Mouse (Mus musculus) stomach, embryonic 16.5 days (tissue): ENCODE results near the gene Hpf1. TPM values are rescaled to one million over a fixed set of nuclear protein-coding genes. Genes with fewer than 3 reads are reported as not detected.

ENCODE experiments used
- ATAC-seq: fragments of 200-750 bp; cut with Nextera tagmentation; 2 replicates; pipeline ENCODE4 v1.8.0; 2017; ENCODE audit warnings: moderate number of reproducible peaks, moderate TSS enrichment; ENCODE audit not compliant: insufficient read depth, low FRiP score
- H3K27ac ChIP-seq: fragments of 300-500 bp; sonication (generic); 2 replicates; pipeline ENCODE4 v1.5.1; 2014; ENCODE audit warnings: low read length
- H3K27me3 ChIP-seq: fragments of 300-500 bp; sonication (generic); 2 replicates; pipeline ENCODE4 v1.6.1; 2014; ENCODE audit warnings: low read length, control low read depth, mixed read lengths; ENCODE audit not compliant: control insufficient read depth, insufficient read depth
- H3K36me3 ChIP-seq: fragments of 300-500 bp; sonication (generic); 2 replicates; pipeline ENCODE4 v1.6.1; 2014; ENCODE audit warnings: low read length; ENCODE audit not compliant: control insufficient read depth, insufficient read depth
- H3K4me1 ChIP-seq: fragments of 300-500 bp; sonication (generic); 2 replicates; pipeline ENCODE4 v1.6.1; 2014; ENCODE audit warnings: low read length, control low read depth, mixed read lengths; ENCODE audit not compliant: control insufficient read depth, insufficient read depth
- H3K4me2 ChIP-seq: fragments of 300-500 bp; sonication (generic); 2 replicates; pipeline ENCODE4 v1.6.1; 2014; ENCODE audit warnings: low read depth, low read length, mixed read lengths
- H3K4me3 ChIP-seq: fragments of 300-500 bp; sonication (generic); replicated peaks from 2 replicates; pipeline ENCODE4 v1.5.1; 2014; ENCODE audit warnings: mild to moderate bottlenecking, low read length
- H3K9ac ChIP-seq: fragments of 300-500 bp; sonication (generic); 2 replicates; pipeline ENCODE4 v1.6.1; 2014; ENCODE audit warnings: low read length
- H3K9me3 ChIP-seq: fragments of 300-500 bp; sonication (generic); replicated peaks from 2 replicates; pipeline ENCODE4 v1.6.1; 2016; ENCODE audit warnings: low read length, control low read depth; ENCODE audit not compliant: control insufficient read depth
- WGBS: fragments of 180-500 bp; shearing (Covaris S2); extraction: QIAGEN DNeasy Blood & Tissue Kit; methylation state at CpG from one replicate; pipeline ENCODE4 v1.1.7; 2014; 5-methylcytosine and 5-hydroxymethylcytosine counted together
- polyA plus RNA-seq: library from polyadenylated mRNA; unstranded; fragments of >200 nt; fragmentation: Nextera tagmentation; extraction: Ambion mirVana; gene quantifications from 2 replicates; pipeline ENCODE4 v1.2.1, GENCODE M21; 2015

Hpf1 gene
- polyA plus RNA-seq, 1 experiment from 2014 or later, result 93.6 TPM

GRCm38 (mm10) chr8:60933617-60934016 is 43.4 kb downstream of the Hpf1 start:
- H3K4me3 ChIP-seq, result no peak overlapping the region
- no peaks in the 10 kb centered on the region for H3K36me3 ChIP-seq
- no peak overlapping the region for H3K9ac ChIP-seq
- no peaks in the 10 kb centered on the region for H3K27me3 ChIP-seq
- H3K27ac ChIP-seq, result no peak overlapping the region
- no peaks in the 10 kb centered on the region for H3K4me1 ChIP-seq
- no peaks in the 10 kb centered on the region for H3K9me3 ChIP-seq
- no peak overlapping the region for H3K4me2 ChIP-seq
- ATAC-seq, result no peak

- no peaks in the 10 kb centered on the region for H3K4me1 ChIP-seq
- H3K9ac ChIP-seq, result no peak overlapping the region
- no peak overlapping the region for H3K4me2 ChIP-seq
- H3K27ac ChIP-seq, result no peak overlapping the region
- H3K4me3 ChIP-seq, result no peak overlapping the region
- no peaks in the 10 kb centered on the region for H3K36me3 ChIP-seq
- no peaks in the 10 kb centered on the region for H3K27me3 ChIP-seq
- no peaks in the 10 kb centered on the region for H3K9me3 ChIP-seq
- WGBS, result 48% methylated on average over 3 of the region's 3 CpGs
- no peak for ATAC-seq
Measured at GRCm38 (mm10) chr8:60938717-60939424, 48.7 kb downstream of the Hpf1 start.

- no peaks in the 10 kb centered on the region for H3K27me3 ChIP-seq
- H3K9me3 ChIP-seq, result no peaks in the 10 kb centered on the region
- no peaks in the 10 kb centered on the region for H3K36me3 ChIP-seq
- H3K4me2 ChIP-seq, result no peak overlapping the region
- H3K4me3 ChIP-seq, result no peak overlapping the region
- no peaks in the 10 kb centered on the region for H3K4me1 ChIP-seq
- no peak overlapping the region for H3K9ac ChIP-seq
- ATAC-seq, result no peak
- 89% methylated on average over 2 of the region's 2 CpGs for WGBS
- H3K27ac ChIP-seq, result no peak overlapping the region
Measured at GRCm38 (mm10) chr8:60942867-60943266, 52.6 kb downstream of the Hpf1 start.

- H3K27me3 ChIP-seq, result no peaks in the 10 kb centered on the region
- no peak overlapping the region for H3K4me3 ChIP-seq
- no peaks in the 10 kb centered on the region for H3K36me3 ChIP-seq
- H3K4me1 ChIP-seq, result peaks cover 6% of the 10 kb centered on the region; the same call in 1 of the 2 replicates
- no peak overlapping the region for H3K9ac ChIP-seq
- ATAC-seq, result no peak
- no peaks in the 10 kb centered on the region for H3K9me3 ChIP-seq
- no peak overlapping the region for H3K27ac ChIP-seq
- H3K4me2 ChIP-seq, result no peak overlapping the region
Measured at GRCm38 (mm10) chr8:60947503-60947902, 57.3 kb downstream of the Hpf1 start.

GRCm38 (mm10) chr8:60949859-60950258 is 59.6 kb downstream of the Hpf1 start:
- Histone ChIP-seq H3K9me3 (no peaks in the 10 kb centered on the region), H3K27ac (no peak overlapping the region), H3K4me3 (no peak overlapping the region), H3K4me2 (no peak overlapping the region), H3K4me1 (peaks cover 11% of the 10 kb centered on the region; the same call in 1 of the 2 replicates), H3K9ac (no peak overlapping the region), H3K27me3 (no peaks in the 10 kb centered on the region), H3K36me3 (no peaks in the 10 kb centered on the region)
- no peak for ATAC-seq
- 64% methylated on average over 4 of the region's 4 CpGs for WGBS

- WGBS, result 50% methylated on average over 4 of the region's 4 CpGs
- no peak overlapping the region for H3K27ac ChIP-seq
- H3K9ac ChIP-seq, result no peak overlapping the region
- no peaks in the 10 kb centered on the region for H3K27me3 ChIP-seq
- ATAC-seq, result no peak
- no peaks in the 10 kb centered on the region for H3K36me3 ChIP-seq
- H3K4me3 ChIP-seq, result no peak overlapping the region
- H3K4me1 ChIP-seq, result peaks cover 11% of the 10 kb centered on the region; the same call in 1 of the 2 replicates
- no peaks in the 10 kb centered on the region for H3K9me3 ChIP-seq
- no peak overlapping the region for H3K4me2 ChIP-seq
Measured at GRCm38 (mm10) chr8:60951271-60951670, 61.1 kb downstream of the Hpf1 start.

- Histone ChIP-seq H3K36me3 (no peaks in the 10 kb centered on the region), H3K27ac (no peak overlapping the region), H3K27me3 (no peaks in the 10 kb centered on the region), H3K4me1 (peaks cover 11% of the 10 kb centered on the region; the same call in 1 of the 2 replicates), H3K4me2 (no peak overlapping the region), H3K9me3 (no peaks in the 10 kb centered on the region), H3K9ac (no peak overlapping the region), H3K4me3 (no peak overlapping the region)
- 88% methylated on average over 1 of the region's 1 CpGs for WGBS
- ATAC-seq, result no peak
Measured at GRCm38 (mm10) chr8:60951757-60952156, 61.5 kb downstream of the Hpf1 start.

GRCm38 (mm10) chr8:60952803-60953202 is 62.6 kb downstream of the Hpf1 start:
- Histone ChIP-seq H3K27me3 (no peaks in the 10 kb centered on the region), H3K4me3 (no peak overlapping the region), H3K27ac (no peak overlapping the region; the same call in 1 of the 2 replicates), H3K4me1 (peaks cover 19% of the 10 kb centered on the region), H3K9ac (no peak overlapping the region), H3K9me3 (no peaks in the 10 kb centered on the region), H3K36me3 (no peaks in the 10 kb centered on the region), H3K4me2 (no peak overlapping the region)
- 49% methylated on average over 5 of the region's 5 CpGs for WGBS
- no peak for ATAC-seq

- Histone ChIP-seq H3K4me1 (peaks cover 19% of the 10 kb centered on the region), H3K4me2 (peak overlapping the region; percentile 70), H3K36me3 (no peaks in the 10 kb centered on the region), H3K27ac (peak overlapping the region; percentile 93), H3K27me3 (no peaks in the 10 kb centered on the region), H3K4me3 (peak overlapping the region; percentile 43), H3K9ac (peak overlapping the region; percentile 60), H3K9me3 (no peaks in the 10 kb centered on the region)
- ATAC-seq, result peak; percentile 94
- WGBS, result 5% methylated on average over 15 of the region's 15 CpGs
Measured at GRCm38 (mm10) chr8:60954281-60955014, 64.2 kb downstream of the Hpf1 start.
